Mouse (Mus musculus): ENCODE measurements around the gene Prdm2.

DNA sequence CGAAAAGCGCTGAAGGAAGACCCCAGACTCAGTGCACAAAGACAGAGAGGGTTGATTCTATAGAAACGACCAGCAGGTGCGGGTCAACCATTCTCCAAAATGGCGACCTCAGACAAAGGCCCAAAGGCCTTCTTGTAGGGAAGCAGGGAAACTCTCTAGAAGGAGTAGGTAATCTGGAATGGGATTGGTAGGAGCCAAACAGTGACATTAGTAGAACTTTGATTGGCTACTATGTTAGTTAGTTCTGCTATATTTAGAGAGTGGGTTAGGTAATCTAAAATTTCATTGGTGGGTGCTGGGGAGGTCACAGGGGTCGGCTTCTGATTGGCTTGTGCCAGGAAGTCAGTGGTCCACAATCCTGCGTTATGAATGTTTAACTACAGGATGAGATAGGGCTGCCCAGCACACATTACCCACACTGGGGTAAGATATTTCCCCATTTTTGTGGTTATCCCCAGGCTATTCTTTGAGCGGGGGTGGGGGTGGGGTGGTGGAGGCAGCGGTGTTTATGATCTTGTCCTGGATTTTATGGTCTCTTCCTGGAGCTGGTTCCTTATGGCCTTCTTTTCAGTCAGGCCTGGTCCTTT, 26.9 kb upstream of the Prdm2 start:
- peak; percentile 29 for TF ChIP-seq POLR2A (IDR thresholded peaks at IDR 0.05; ENCODE audit: insufficient read depth, low read length)
- no peak for TF ChIP-seq EP300 (IDR thresholded peaks at IDR 0.05; ENCODE audit: insufficient read depth, low read depth, low read length)

Data from ES-Bruce4 (cell line).